ENCODE assay signal across 8 mouse cellular contexts in the genomic region with DNA sequence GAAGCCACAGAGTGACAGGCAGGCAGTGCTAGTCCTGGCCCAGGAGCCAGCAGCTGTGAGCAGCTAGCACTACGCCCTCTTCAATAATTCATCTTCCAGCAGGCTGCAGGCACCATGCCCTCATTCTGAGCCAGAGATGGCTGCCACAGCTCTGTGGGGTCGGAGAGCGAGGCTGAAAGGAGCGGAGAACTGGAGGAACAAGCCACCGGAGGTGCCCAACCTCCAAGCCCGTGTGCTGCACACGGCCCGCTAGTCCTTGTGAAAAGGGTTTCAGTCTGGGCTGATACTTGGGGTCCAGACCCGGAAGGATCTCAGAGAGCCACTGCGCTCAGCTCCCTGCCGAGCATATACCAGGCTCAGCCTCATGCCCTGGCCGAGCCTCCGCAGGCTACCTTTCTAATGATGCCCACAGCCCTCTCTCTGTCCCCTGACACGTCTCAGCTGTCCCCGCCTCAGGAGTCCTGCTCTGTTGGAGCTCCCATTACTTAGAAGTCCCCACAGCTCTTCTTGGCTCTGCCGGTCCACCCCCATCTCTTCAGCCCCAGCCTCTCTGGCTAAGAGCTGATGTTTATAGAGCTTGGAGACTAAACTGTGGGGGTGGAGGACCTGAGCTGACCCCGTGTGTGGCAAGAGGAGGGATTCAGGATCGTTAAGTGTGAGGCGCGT. TPM values are rescaled to one million over a fixed set of nuclear protein-coding genes. Genes with fewer than 3 reads are reported as not detected.
DNase-seq lines count a peak whose midpoint lies in the region; ATAC-seq and TF ChIP-seq lines count a peak whose summit lies in the region.
"Had no signal": no experiment of that assay in that cellular context is flagged by ENCODE, and none has a peak within 500 bp of the region (broad histone marks: within the 10 kb centered on the region; RNA-seq: fewer than 3 reads in every experiment).

No protein-coding gene starts in this region.

- TF ChIP-seq POLR2A in testis, adult 2 months (IDR thresholded peaks at IDR 0.05; ENCODE audit: control insufficient read depth, low read depth, low read length): no peak

- 10% methylated on average over 20 of the region's 20 CpGs for WGBS in forebrain, embryonic 14.5 days
- WGBS in liver, embryonic 12.5 days (ENCODE audit: insufficient replicate concordance): 14% methylated on average over 20 of the region's 20 CpGs
- WGBS in stomach, embryonic 14.5 days: 9% methylated on average over 20 of the region's 20 CpGs

- peak overlapping the region; percentile 46; the same call in 1 of the 2 replicates for H3K9ac ChIP-seq in forebrain, embryonic 14.5 days (ENCODE audit: low read length)
- H3K9ac ChIP-seq in liver, embryonic 12.5 days: no peak overlapping the region
- no peak overlapping the region for H3K9ac ChIP-seq in stomach, embryonic 14.5 days (replicated peaks; ENCODE audit: low read depth, low read length)

- no peaks in the 10 kb centered on the region for H3K36me3 ChIP-seq in testis, adult 2 months (ENCODE audit: control insufficient read depth, insufficient read depth, low read length)
- no peaks in the 10 kb centered on the region for H3K36me3 ChIP-seq in forebrain, embryonic 14.5 days (ENCODE audit: control insufficient read depth, insufficient read depth, low read length)
- no peaks in the 10 kb centered on the region for H3K36me3 ChIP-seq in liver, embryonic 12.5 days
- H3K36me3 ChIP-seq in stomach, embryonic 14.5 days (ENCODE audit: control insufficient read depth, insufficient read depth, low read length): no peaks in the 10 kb centered on the region

- TF ChIP-seq CTCF in testis, adult 2 months (IDR thresholded peaks at IDR 0.05; ENCODE audit: control insufficient read depth, insufficient read depth, insufficient replicate concordance, low read depth, low read length): no peak

- H3K4me1 ChIP-seq in testis, adult 2 months (ENCODE audit: control insufficient read depth, insufficient read depth, low read length): peaks cover 29% of the 10 kb centered on the region
- H3K4me1 ChIP-seq in forebrain, embryonic 14.5 days (ENCODE audit: control insufficient read depth, insufficient read depth, low read length): peaks cover 17% of the 10 kb centered on the region
- H3K4me1 ChIP-seq in liver, embryonic 12.5 days: peaks cover 37% of the 10 kb centered on the region
- H3K4me1 ChIP-seq in stomach, embryonic 14.5 days (ENCODE audit: control insufficient read depth, insufficient read depth, low read length): peaks cover 36% of the 10 kb centered on the region

- ATAC-seq in forebrain, embryonic 14.5 days: no peak
- ATAC-seq in liver, embryonic 12.5 days: 0 out of 2 replicates have a peak, but pooled peaks have one; percentile 23
- ATAC-seq in stomach, embryonic 14.5 days (ENCODE audit: insufficient number of reproducible peaks, insufficient read depth, low FRiP score, low read depth): no peak

- H3K4me2 ChIP-seq in forebrain, embryonic 14.5 days (ENCODE audit: low read length): peak overlapping the region; percentile 33
- H3K4me2 ChIP-seq in liver, embryonic 12.5 days: peak overlapping the region; percentile 23
- peak overlapping the region; percentile 31 for H3K4me2 ChIP-seq in stomach, embryonic 14.5 days (replicated peaks; ENCODE audit: low read depth, low read length)

- H3K27ac ChIP-seq in testis, adult 2 months (ENCODE audit: control insufficient read depth, insufficient read depth, low read depth, low read length): no peak overlapping the region
- peak overlapping the region; percentile 58; the same call in 1 of the 2 replicates for H3K27ac ChIP-seq in forebrain, embryonic 14.5 days (ENCODE audit: low read depth, low read length)
- H3K27ac ChIP-seq in liver, embryonic 12.5 days: no peak overlapping the region
- H3K27ac ChIP-seq in stomach, embryonic 14.5 days (ENCODE audit: low read length): no peak overlapping the region; the same call in 1 of the 2 replicates

- peak overlapping the region; percentile 37 for H3K4me3 ChIP-seq in testis, adult 2 months (ENCODE audit: control insufficient read depth, low read depth, low read length)
- no peak overlapping the region; the same call in 1 of the 2 replicates for H3K4me3 ChIP-seq in forebrain, embryonic 14.5 days (ENCODE audit: low read depth, low read length)
- no peak overlapping the region for H3K4me3 ChIP-seq in liver, embryonic 12.5 days
- H3K4me3 ChIP-seq in stomach, embryonic 14.5 days (ENCODE audit: low read depth, low read length): no peak overlapping the region

- DNase-seq in testis, postnatal 14 days (ENCODE audit: low spot score): no peak
- DNase-seq in forebrain, embryonic 14.5 days (ENCODE audit: low spot score): peak; percentile 61
- no peak for DNase-seq in adrenal gland, postnatal 4 days (ENCODE audit: low spot score in 2 of 2)
- DNase-seq in kidney, adult 8-10 months: no peak

- peaks cover 5% of the 10 kb centered on the region; the same call in 1 of the 2 replicates for H3K27me3 ChIP-seq in testis, adult 2 months (ENCODE audit: control insufficient read depth, insufficient read depth, low read length)
- H3K27me3 ChIP-seq in forebrain, embryonic 14.5 days (replicated peaks; ENCODE audit: control insufficient read depth, insufficient read depth, low read length): peaks cover 15% of the 10 kb centered on the region; the same call in 1 of the 2 replicates
- H3K27me3 ChIP-seq in liver, embryonic 12.5 days (replicated peaks): peaks cover 95% of the 10 kb centered on the region
- no peaks in the 10 kb centered on the region for H3K27me3 ChIP-seq in stomach, embryonic 14.5 days (ENCODE audit: control insufficient read depth, insufficient read depth, low read length)

- no peaks in the 10 kb centered on the region for H3K9me3 ChIP-seq in forebrain, embryonic 14.5 days (replicated peaks; ENCODE audit: control insufficient read depth, low read length)
- 0 out of 2 replicates have a peak, but pooled peaks cover 4% of the 10 kb centered on the region for H3K9me3 ChIP-seq in liver, embryonic 12.5 days (replicated peaks)
- H3K9me3 ChIP-seq in stomach, embryonic 14.5 days (ENCODE audit: control insufficient read depth, low read depth, low read length): no peaks in the 10 kb centered on the region

RNA-seq across cellular contexts. Expression of a gene that starts 1.9 kb away (rescaled TPM):
- polyA plus RNA-seq in testis, adult 2 months (2012; rRNA removed): 3.1 and 3.2 TPM in 2 replicates
- 75.9 and 95.4 TPM in 2 replicates for polyA plus RNA-seq in forebrain, embryonic 14.5 days (2014; fragmentation: Nextera tagmentation; extraction: Ambion mirVana)
- polyA plus RNA-seq in liver, embryonic 12.5 days (2016; fragmentation: Nextera tagmentation; extraction: Ambion mirVana): 3.8 and 4.9 TPM in 2 replicates
- polyA plus RNA-seq in stomach, embryonic 14.5 days (2014; fragmentation: Nextera tagmentation; extraction: Ambion mirVana): 34.4 TPM in 2 replicates
- 10 to 100 TPM; 28.6 to 34.5 TPM for total RNA-seq in adrenal gland, postnatal 4 days (2021)

RNA-seq across cellular contexts. Expression of a gene that starts 18.8 kb away (rescaled TPM):
- 15.0 and 18.8 TPM in 2 replicates for polyA plus RNA-seq in testis, adult 2 months (2012; rRNA removed)
- polyA plus RNA-seq in forebrain, embryonic 14.5 days (2014; fragmentation: Nextera tagmentation; extraction: Ambion mirVana): 6.4 and 10.4 TPM in 2 replicates
- 9.7 and 10.2 TPM in 2 replicates for polyA plus RNA-seq in liver, embryonic 12.5 days (2016; fragmentation: Nextera tagmentation; extraction: Ambion mirVana)
- 21.9 and 23.0 TPM in 2 replicates for polyA plus RNA-seq in stomach, embryonic 14.5 days (2014; fragmentation: Nextera tagmentation; extraction: Ambion mirVana)
- total RNA-seq in adrenal gland, postnatal 4 days (2021): 10 to 100 TPM; 78.0 to 83.3 TPM

RNA-seq across cellular contexts. Expression of a gene that starts 34.0 kb away (rescaled TPM):
- polyA plus RNA-seq in testis, adult 2 months (2012; rRNA removed): 15.1 and 16.9 TPM in 2 replicates
- 18.2 and 24.3 TPM in 2 replicates for polyA plus RNA-seq in forebrain, embryonic 14.5 days (2014; fragmentation: Nextera tagmentation; extraction: Ambion mirVana)
- 15.9 and 16.2 TPM in 2 replicates for polyA plus RNA-seq in liver, embryonic 12.5 days (2016; fragmentation: Nextera tagmentation; extraction: Ambion mirVana)
- 30.1 and 30.3 TPM in 2 replicates for polyA plus RNA-seq in stomach, embryonic 14.5 days (2014; fragmentation: Nextera tagmentation; extraction: Ambion mirVana)
- 10 to 100 TPM; 76.4 to 85.9 TPM for total RNA-seq in adrenal gland, postnatal 4 days (2021)

RNA-seq across cellular contexts. Expression of a gene that starts 48.5 kb away (rescaled TPM):
- polyA plus RNA-seq in testis, adult 2 months (2012; rRNA removed): 0.32 and 0.46 TPM in 2 replicates
- 6.3 and 6.8 TPM in 2 replicates for polyA plus RNA-seq in forebrain, embryonic 14.5 days (2014; fragmentation: Nextera tagmentation; extraction: Ambion mirVana)
- polyA plus RNA-seq in liver, embryonic 12.5 days (2016; fragmentation: Nextera tagmentation; extraction: Ambion mirVana): 0.30 and 0.50 TPM in 2 replicates
- 0.75 and 0.83 TPM in 2 replicates for polyA plus RNA-seq in stomach, embryonic 14.5 days (2014; fragmentation: Nextera tagmentation; extraction: Ambion mirVana)
- total RNA-seq in adrenal gland, postnatal 4 days (2021): 1 to 10 TPM; 1.1 to 1.9 TPM

RNA-seq across cellular contexts. Expression of a gene that starts 57.9 kb away (rescaled TPM):
- polyA plus RNA-seq in testis, adult 2 months (2012; rRNA removed): 88.1 and 104 TPM in 2 replicates
- polyA plus RNA-seq in forebrain, embryonic 14.5 days (2014; fragmentation: Nextera tagmentation; extraction: Ambion mirVana): not detected in 2 replicates
- not detected in 2 replicates for polyA plus RNA-seq in liver, embryonic 12.5 days (2016; fragmentation: Nextera tagmentation; extraction: Ambion mirVana)
- polyA plus RNA-seq in stomach, embryonic 14.5 days (2014; fragmentation: Nextera tagmentation; extraction: Ambion mirVana): not detected in 2 replicates
- total RNA-seq in adrenal gland, postnatal 4 days (2021): under 1 TPM in 1 of 2 experiments, not detected in 1; 0.62 TPM
- polyA plus RNA-seq: cortical plate, adult 2 months had no signal
